Mouse (Mus musculus): Measurements from ENCODE around the gene Tmem131l. TPM values are rescaled to one million over a fixed set of nuclear protein-coding genes. Genes with fewer than 3 reads are reported as not detected.

The Tmem131l gene
- total RNA-seq, 1 experiment: 31.5 TPM

DNA sequence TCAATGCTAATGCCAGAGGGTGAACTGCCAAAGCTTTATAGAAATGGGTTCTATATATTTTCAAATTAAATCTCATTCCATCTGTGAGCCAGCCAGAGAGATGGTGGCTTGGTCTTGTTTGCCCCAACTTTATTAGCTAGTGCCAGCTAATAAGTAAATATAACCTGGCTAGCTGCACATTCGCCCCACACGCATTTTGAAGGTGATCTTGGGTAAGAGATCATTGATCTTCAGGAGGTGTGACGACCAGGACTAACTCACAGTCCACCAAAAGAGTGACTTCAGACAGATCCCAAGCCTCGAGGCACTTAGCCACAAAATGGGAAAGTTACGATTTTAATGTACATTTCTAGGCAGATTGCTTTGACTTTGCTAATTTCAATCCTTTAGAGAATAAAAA lies 21.0 kb upstream of the Tmem131l start:
- in situ Hi-C loops (cut with MboI; ENCODE audit: low sequenced_read_pairs in 2 of 2, unreplicated experiment in 2 of 2): no loop called here
- no peaks in the 10 kb centered on the region for H3K4me1 ChIP-seq (ENCODE audit: control insufficient read depth in 2 of 2, insufficient read depth in 2 of 2, low read length in 2 of 2, poor library complexity in 1 of 2)
- no peak for TF ChIP-seq HCFC1 (IDR thresholded peaks at IDR 0.05; ENCODE audit: borderline replicate concordance, insufficient read depth, low read length)
- TF ChIP-seq CHD2 (IDR thresholded peaks at IDR 0.05; ENCODE audit: low read depth, low read length): no peak
- H3K9ac ChIP-seq (ENCODE audit: insufficient read depth, low read depth, low read length, poor library complexity, severe bottlenecking): no peak overlapping the region
- no peaks in the 10 kb centered on the region for H3K36me3 ChIP-seq (ENCODE audit: control insufficient read depth, insufficient read depth, low read length, poor library complexity, severe bottlenecking)
- no peak overlapping the region for H3K4me3 ChIP-seq (ENCODE audit: insufficient read depth in 1 of 2, low read depth in 1 of 2, low read length in 2 of 2, poor library complexity in 1 of 2, severe bottlenecking in 1 of 2)
- H3K9me3 ChIP-seq (ENCODE audit: control insufficient read depth, insufficient read depth, low read depth, low read length): no peaks in the 10 kb centered on the region
- H3K27ac ChIP-seq (ENCODE audit: insufficient read depth, low read depth, low read length, poor library complexity, severe bottlenecking): no peak overlapping the region
- no peak for DNase-seq (ENCODE audit: low read depth, low spot score)

DNA sequence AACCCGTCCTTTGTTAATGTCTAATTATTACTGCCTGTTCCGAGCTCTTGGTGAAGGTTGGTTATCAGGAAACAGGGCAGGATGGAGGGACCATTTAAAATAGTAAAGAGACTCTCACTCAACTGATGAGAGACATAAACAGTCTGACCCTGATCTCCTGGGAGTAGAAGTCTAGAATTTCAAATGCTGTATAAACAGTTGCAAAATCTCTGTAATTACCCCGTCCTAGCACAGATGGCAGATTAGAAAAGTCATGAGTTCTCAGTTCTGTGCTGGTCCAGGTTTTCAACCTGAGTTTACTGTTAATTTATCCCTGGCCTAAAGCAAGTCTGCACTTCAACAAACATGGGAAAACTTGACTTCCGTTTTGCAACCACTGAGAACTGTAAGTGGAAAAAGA lies 20.2 kb upstream of the Tmem131l start:
- DNase-seq (ENCODE audit: low read depth, low spot score): no peak
- in situ Hi-C loops (cut with MboI; ENCODE audit: low sequenced_read_pairs in 2 of 2, unreplicated experiment in 2 of 2): no loop called here
- no peak overlapping the region for H3K4me3 ChIP-seq (ENCODE audit: insufficient read depth in 1 of 2, low read depth in 1 of 2, low read length in 2 of 2, poor library complexity in 1 of 2, severe bottlenecking in 1 of 2)
- no peaks in the 10 kb centered on the region for H3K4me1 ChIP-seq (ENCODE audit: control insufficient read depth in 2 of 2, insufficient read depth in 2 of 2, low read length in 2 of 2, poor library complexity in 1 of 2)
- TF ChIP-seq HCFC1 (IDR thresholded peaks at IDR 0.05; ENCODE audit: borderline replicate concordance, insufficient read depth, low read length): no peak
- TF ChIP-seq ZC3H11A (IDR thresholded peaks at IDR 0.05; ENCODE audit: borderline replicate concordance, low read depth, low read length): no peak
- TF ChIP-seq ZNF384 (IDR thresholded peaks at IDR 0.05; ENCODE audit: low read depth, low read length): no peak
- TF ChIP-seq MAFK (IDR thresholded peaks at IDR 0.05; ENCODE audit: insufficient read depth, low read depth, low read length): no peak
- no peak for TF ChIP-seq CHD2 (IDR thresholded peaks at IDR 0.05; ENCODE audit: low read depth, low read length)
- H3K27ac ChIP-seq (ENCODE audit: insufficient read depth, low read depth, low read length, poor library complexity, severe bottlenecking): no peak overlapping the region
- H3K36me3 ChIP-seq (ENCODE audit: control insufficient read depth, insufficient read depth, low read length, poor library complexity, severe bottlenecking): no peaks in the 10 kb centered on the region
- no peaks in the 10 kb centered on the region for H3K9me3 ChIP-seq (ENCODE audit: control insufficient read depth, insufficient read depth, low read depth, low read length)
- H3K9ac ChIP-seq (ENCODE audit: insufficient read depth, low read depth, low read length, poor library complexity, severe bottlenecking): no peak overlapping the region

DNA sequence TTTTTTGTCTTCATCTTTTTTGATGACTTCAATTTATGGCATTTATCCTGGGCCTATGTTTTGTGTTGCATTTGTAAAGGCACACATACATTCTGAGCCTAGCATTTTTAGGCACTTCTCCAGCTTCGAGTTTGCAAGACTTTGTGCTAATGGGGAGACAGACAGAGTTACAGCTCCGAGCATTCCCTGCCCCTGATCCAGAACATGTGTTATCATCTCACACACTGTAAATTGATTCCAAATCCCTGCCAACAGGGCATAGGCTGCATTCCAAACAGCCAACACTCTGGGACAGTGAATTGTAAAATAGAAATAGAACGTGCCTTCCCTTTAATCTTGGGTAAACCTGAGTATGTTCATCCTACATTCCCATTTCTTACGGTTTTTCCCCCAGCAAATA lies 19.7 kb upstream of the Tmem131l start:
- TF ChIP-seq HCFC1 (IDR thresholded peaks at IDR 0.05; ENCODE audit: borderline replicate concordance, insufficient read depth, low read length) (no peak), CHD2 (IDR thresholded peaks at IDR 0.05; ENCODE audit: low read depth, low read length) (no peak), ZNF384 (IDR thresholded peaks at IDR 0.05; ENCODE audit: low read depth, low read length) (no peak), MAFK (IDR thresholded peaks at IDR 0.05; ENCODE audit: insufficient read depth, low read depth, low read length) (no peak), ZC3H11A (IDR thresholded peaks at IDR 0.05; ENCODE audit: borderline replicate concordance, low read depth, low read length) (no peak)
- H3K4me1 ChIP-seq (ENCODE audit: control insufficient read depth in 2 of 2, insufficient read depth in 2 of 2, low read length in 2 of 2, poor library complexity in 1 of 2): no peaks in the 10 kb centered on the region
- no peak overlapping the region for H3K27ac ChIP-seq (ENCODE audit: insufficient read depth, low read depth, low read length, poor library complexity, severe bottlenecking)
- H3K4me3 ChIP-seq (ENCODE audit: insufficient read depth in 1 of 2, low read depth in 1 of 2, low read length in 2 of 2, poor library complexity in 1 of 2, severe bottlenecking in 1 of 2): no peak overlapping the region
- no peaks in the 10 kb centered on the region for H3K9me3 ChIP-seq (ENCODE audit: control insufficient read depth, insufficient read depth, low read depth, low read length)
- DNase-seq (ENCODE audit: low read depth, low spot score): no peak
- H3K36me3 ChIP-seq (ENCODE audit: control insufficient read depth, insufficient read depth, low read length, poor library complexity, severe bottlenecking): no peaks in the 10 kb centered on the region
- H3K9ac ChIP-seq (ENCODE audit: insufficient read depth, low read depth, low read length, poor library complexity, severe bottlenecking): no peak overlapping the region
- in situ Hi-C loops (cut with MboI; ENCODE audit: low sequenced_read_pairs in 2 of 2, unreplicated experiment in 2 of 2): no loop called here

DNA sequence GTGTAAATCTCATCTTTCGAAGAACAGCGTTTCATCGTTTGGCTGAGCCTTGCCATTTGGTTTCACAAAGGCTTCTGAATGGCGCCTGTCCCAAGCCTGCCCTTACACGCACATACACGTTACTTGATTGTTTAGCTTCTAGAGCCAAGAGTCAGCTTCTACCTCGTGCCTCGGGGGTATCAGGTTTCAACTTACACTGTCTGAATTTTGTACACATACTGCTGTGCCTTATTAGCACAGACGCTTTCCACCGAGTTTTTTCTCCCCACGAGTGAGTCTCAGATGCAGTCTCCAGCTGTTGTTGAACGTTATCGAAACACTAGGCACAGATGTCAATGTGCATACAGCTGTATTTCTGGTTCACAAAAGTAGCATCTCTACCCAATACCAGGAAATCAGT lies 19.3 kb upstream of the Tmem131l start:
- in situ Hi-C loops (cut with MboI; ENCODE audit: low sequenced_read_pairs in 2 of 2, unreplicated experiment in 2 of 2): no loop called here
- no peaks in the 10 kb centered on the region for H3K36me3 ChIP-seq (ENCODE audit: control insufficient read depth, insufficient read depth, low read length, poor library complexity, severe bottlenecking)
- TF ChIP-seq ZNF384 (IDR thresholded peaks at IDR 0.05; ENCODE audit: low read depth, low read length) (no peak), CHD2 (IDR thresholded peaks at IDR 0.05; ENCODE audit: low read depth, low read length) (no peak), MAFK (IDR thresholded peaks at IDR 0.05; ENCODE audit: insufficient read depth, low read depth, low read length) (no peak), ZC3H11A (IDR thresholded peaks at IDR 0.05; ENCODE audit: borderline replicate concordance, low read depth, low read length) (no peak), HCFC1 (IDR thresholded peaks at IDR 0.05; ENCODE audit: borderline replicate concordance, insufficient read depth, low read length) (no peak)
- no peaks in the 10 kb centered on the region for H3K9me3 ChIP-seq (ENCODE audit: control insufficient read depth, insufficient read depth, low read depth, low read length)
- H3K4me1 ChIP-seq (ENCODE audit: control insufficient read depth in 2 of 2, insufficient read depth in 2 of 2, low read length in 2 of 2, poor library complexity in 1 of 2): no peaks in the 10 kb centered on the region
- no peak overlapping the region for H3K27ac ChIP-seq (ENCODE audit: insufficient read depth, low read depth, low read length, poor library complexity, severe bottlenecking)
- H3K9ac ChIP-seq (ENCODE audit: insufficient read depth, low read depth, low read length, poor library complexity, severe bottlenecking): no peak overlapping the region
- H3K4me3 ChIP-seq (ENCODE audit: insufficient read depth in 1 of 2, low read depth in 1 of 2, low read length in 2 of 2, poor library complexity in 1 of 2, severe bottlenecking in 1 of 2): no peak overlapping the region
- DNase-seq (ENCODE audit: low read depth, low spot score): no peak

DNA sequence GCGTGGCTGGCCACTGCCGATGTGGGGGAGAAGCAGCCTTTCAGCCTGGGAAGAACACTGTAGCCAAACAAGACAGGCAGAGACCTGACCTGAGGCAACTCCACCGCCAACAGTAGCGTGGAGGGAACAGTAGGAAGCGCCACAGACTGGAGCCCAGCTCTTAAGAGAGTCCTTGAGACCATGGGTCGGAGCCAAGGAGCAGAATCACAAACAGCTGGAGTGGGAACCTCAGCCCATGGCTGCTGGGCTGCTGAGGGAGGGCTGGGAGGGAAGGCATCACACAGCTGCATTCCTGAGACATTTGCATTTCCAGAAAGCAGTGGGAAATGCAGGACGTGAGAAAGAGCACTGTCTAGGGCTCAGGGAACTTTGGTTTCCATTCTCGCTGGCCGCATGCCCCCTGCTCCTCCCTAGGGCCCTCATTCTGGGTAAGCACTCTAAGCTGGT lies 8.8 kb upstream of the Tmem131l start:
- Histone ChIP-seq H3K36me3 (ENCODE audit: control insufficient read depth, insufficient read depth, low read length, poor library complexity, severe bottlenecking) (no peaks in the 10 kb centered on the region), H3K9ac (ENCODE audit: insufficient read depth, low read depth, low read length, poor library complexity, severe bottlenecking) (no peak overlapping the region), H3K4me3 (ENCODE audit: insufficient read depth in 1 of 2, low read depth in 1 of 2, low read length in 2 of 2, poor library complexity in 1 of 2, severe bottlenecking in 1 of 2) (no peak overlapping the region), H3K4me1 (ENCODE audit: control insufficient read depth in 2 of 2, insufficient read depth in 2 of 2, low read length in 2 of 2, poor library complexity in 1 of 2) (peaks cover 0 to 2% of the 10 kb centered on the region in 2 experiments; a peak in 1 of 4 replicates), H3K27ac (ENCODE audit: insufficient read depth, low read depth, low read length, poor library complexity, severe bottlenecking) (no peak overlapping the region), H3K9me3 (ENCODE audit: control insufficient read depth, insufficient read depth, low read depth, low read length) (no peaks in the 10 kb centered on the region)
- DNase-seq (ENCODE audit: low read depth, low spot score): peak; percentile 7
- in situ Hi-C loops (cut with MboI; ENCODE audit: low sequenced_read_pairs in 2 of 2, unreplicated experiment in 2 of 2): no loop called here
- TF ChIP-seq MAFK (IDR thresholded peaks at IDR 0.05; ENCODE audit: insufficient read depth, low read depth, low read length): no peak
- no peak for TF ChIP-seq CHD2 (IDR thresholded peaks at IDR 0.05; ENCODE audit: low read depth, low read length)
- TF ChIP-seq ZC3H11A (IDR thresholded peaks at IDR 0.05; ENCODE audit: borderline replicate concordance, low read depth, low read length): no peak
- no peak for TF ChIP-seq ZNF384 (IDR thresholded peaks at IDR 0.05; ENCODE audit: low read depth, low read length)
- no peak for TF ChIP-seq HCFC1 (IDR thresholded peaks at IDR 0.05; ENCODE audit: borderline replicate concordance, insufficient read depth, low read length)

All from ES-E14 (cell line).